Mouse (Mus musculus): ENCODE results near the gene Tas2r115.
"Not testable (repeated sequence)": the region's sequence is repeated elsewhere in the genome, so short reads cannot be mapped to it uniquely, and the experiment has no call there.

Tas2r115 gene

DNA sequence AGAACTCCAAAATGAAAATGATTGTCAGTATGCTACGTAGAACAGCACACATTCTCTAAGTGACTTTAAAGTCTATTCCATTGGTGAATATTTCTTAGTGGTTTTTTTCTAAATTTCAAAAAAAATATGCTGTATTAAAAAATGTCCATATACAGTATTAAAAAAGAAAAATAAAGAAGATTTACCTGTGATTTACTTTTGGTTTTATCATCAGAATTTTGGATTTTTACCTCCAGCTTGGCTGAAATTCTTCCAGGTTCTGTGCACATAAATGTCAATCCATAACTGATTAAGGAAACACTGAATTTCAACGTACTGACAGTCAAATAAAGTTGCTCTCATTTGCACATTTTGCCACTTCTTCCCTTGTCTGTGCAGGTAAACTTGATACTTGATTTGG lies at the start of gene Tas2r115:
Tas2r115 (minus strand) TSS at position 101 of the 400 bp plus-strand sequence.
- no peak for DNase-seq

DNA sequence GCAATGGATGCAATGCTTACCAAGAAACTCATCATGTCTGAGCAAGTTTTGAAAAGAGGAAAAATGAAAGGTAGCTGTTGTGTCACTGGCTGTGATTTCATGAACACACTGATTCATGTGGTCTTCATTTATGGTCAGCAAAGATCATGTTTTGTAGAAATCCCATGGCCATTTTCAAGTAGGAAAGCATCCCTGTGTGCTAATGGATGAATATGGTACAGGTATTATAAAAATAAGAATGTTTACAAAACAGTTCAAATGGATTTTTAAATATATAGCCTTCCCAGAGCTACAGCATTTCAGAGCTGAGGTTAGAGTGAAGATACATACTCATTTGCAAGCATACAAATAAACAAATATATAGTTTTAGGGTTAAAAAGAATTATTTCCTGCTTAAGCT lies 40.2 kb upstream of the Tas2r115 start, which contains the start of gene Tas2r136:
Tas2r136 (minus strand) TSS at position 101 of the 400 bp plus-strand sequence.
- DNase-seq, result no peak

DNA sequence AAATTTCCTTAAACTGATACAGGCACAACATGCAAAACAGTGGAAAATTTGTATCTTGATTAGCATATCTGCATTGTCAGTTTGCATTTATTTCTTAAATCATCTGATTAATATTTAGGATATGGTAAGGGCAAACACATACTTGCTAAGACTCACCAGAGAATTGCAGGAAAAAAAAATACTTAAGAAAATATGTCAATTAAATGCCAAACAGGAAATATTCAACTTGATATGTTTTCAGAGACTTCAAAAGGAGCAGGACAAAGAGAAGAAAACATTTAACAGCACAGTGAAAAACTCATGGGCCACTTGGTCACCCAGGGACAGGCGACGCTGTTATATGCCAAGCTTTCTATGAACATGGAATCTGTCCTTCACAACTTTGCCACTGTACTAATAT lies 24.0 kb upstream of the Tas2r115 start, which contains the start of gene Tas2r102:
Tas2r102 (plus strand) TSS at position 301 of the 400 bp plus-strand sequence.
- no peak for DNase-seq

DNA sequence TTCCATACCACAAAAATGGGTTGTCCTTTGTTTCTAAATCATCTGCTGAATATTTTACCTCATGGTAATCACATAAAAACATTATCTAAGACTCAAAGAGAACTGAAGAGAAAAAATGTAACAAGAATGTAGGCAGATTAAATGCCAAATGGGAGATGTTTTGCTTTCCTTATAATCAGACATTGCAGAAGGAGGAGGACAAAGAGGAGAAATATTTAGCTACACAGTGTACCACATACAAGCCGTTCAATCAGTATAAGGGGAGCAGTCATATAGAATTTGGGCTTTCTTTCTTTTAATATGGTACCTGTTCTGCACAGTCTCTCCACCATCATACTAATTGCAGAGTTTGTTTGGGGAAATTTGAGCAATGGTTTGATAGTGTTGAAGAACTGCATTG lies 16.6 kb upstream of the Tas2r115 start, which contains the start of gene Tas2r124:
Tas2r124 (plus strand) TSS at position 301 of the 400 bp plus-strand sequence.
- DNase-seq, result no peak

DNA sequence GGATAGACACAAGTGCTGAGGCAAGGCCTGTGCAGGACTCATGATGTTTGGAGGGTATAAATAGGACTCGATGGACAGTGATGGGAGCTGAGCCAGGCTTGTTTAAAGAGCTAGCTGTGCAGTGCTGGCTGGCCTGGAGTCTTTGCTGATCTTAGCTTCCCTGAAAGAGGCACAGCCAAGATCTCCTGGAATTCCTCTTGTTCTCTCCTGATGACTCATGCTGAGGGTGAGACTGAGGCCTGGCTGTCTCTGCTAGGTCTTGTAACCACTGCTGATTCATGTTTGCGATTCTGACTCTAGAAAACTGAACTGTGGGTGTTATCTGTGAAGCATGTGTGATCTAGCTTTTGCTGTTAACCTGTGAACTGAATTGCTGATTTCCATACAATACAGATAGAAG lies 12.4 kb upstream of the Tas2r115 start:
- no peak for DNase-seq

DNA sequence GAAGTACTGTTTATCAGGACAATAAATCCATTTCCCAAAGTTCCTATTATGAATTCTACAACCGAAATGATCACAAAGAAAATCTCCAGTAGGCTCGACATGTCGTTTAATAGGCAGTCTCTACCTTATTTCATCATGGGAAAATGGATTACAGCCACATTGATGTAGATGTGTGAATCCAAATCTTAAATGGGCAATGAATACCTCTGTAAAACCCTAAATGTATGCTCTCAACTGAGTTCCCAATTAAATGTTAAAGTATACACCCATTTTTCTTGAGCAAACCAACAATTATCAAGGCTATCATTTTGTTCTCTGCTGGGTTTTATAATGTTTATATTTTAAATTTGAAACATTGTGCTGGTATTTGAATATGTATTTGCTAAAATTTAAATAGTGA lies 26.0 kb downstream of the Tas2r115 start, which contains the start of gene Tas2r122:
Tas2r122 (minus strand) TSS at position 101 of the 400 bp plus-strand sequence.
- no peak for DNase-seq

DNA sequence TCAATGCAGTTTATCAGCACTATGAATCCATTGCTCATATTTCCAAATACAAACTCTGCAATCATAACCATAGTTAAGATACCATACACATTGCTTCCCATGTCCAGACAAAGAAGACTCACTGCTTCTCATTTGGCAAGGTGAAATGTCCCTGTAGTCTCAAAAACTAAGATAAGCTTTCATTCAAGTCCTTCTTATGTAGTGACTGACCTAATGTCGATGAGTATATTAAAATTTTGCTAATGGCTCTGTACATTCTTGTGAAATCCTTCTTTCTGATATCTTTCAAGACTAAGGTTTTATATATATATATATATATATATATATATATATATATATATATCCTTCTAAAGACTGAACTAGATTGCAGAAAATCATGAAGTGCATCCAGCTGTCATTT lies 36.9 kb downstream of the Tas2r115 start, which contains the start of gene Tas2r121:
Tas2r121 (minus strand) TSS at position 101 of the 400 bp plus-strand sequence.
- no peak for DNase-seq

DNA sequence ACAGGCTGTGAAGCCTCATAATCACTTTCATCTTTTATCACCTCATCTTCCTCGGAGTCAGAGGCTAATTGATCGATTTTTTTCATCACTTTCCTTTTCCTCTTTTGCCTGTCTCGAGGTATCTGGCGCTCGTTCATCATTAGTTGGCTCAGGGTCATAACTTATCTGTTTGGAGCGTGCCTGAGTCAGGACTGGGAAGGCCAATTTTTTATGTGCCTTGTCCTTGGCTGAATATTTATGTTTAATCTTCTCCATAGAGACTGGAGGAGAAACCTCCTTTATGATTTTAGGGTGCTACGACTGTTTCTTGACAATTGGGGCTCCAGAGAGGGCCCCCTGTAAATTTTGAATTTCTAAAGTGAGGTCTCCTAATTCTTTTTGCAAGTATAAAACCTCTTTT lies 46.2 kb downstream of the Tas2r115 start:
- not testable (repeated sequence) for DNase-seq
